8 mouse cellular contexts compared by ENCODE assay signal in genomic region chr3:53210691-53211526, GRCm38 (mm10).
DNase-seq lines count a peak whose midpoint lies in the region; ATAC-seq lines count a peak whose summit lies in the region.

No protein-coding gene starts in this region.

- H3K4me1 ChIP-seq in midbrain, embryonic 13.5 days (replicated peaks), result peaks cover 58% of the 10 kb centered on the region
- H3K4me1 ChIP-seq in midbrain, embryonic 15.5 days, result peaks cover 35% of the 10 kb centered on the region
- H3K4me1 ChIP-seq in embryonic facial prominence, embryonic 15.5 days, result peaks cover 37% of the 10 kb centered on the region
- peaks cover 13% of the 10 kb centered on the region for H3K4me1 ChIP-seq in hindbrain, embryonic 16.5 days (ENCODE audit: control insufficient read depth, insufficient read depth, low read depth, low read length)
- peaks cover 31% of the 10 kb centered on the region for H3K4me1 ChIP-seq in neural tube, embryonic 12.5 days

- ATAC-seq in midbrain, embryonic 13.5 days, result 0 out of 2 replicates have a peak, but pooled peaks have one; percentile 34
- ATAC-seq in midbrain, embryonic 15.5 days (replicated peaks), result no peak
- ATAC-seq in embryonic facial prominence, embryonic 15.5 days (ENCODE audit: insufficient number of reproducible peaks, low FRiP score, low TSS enrichment, low read depth), result 0 out of 2 replicates have a peak, but pooled peaks have one; percentile 34
- peak; percentile 63; the same call in 1 of the 2 replicates for ATAC-seq in hindbrain, embryonic 16.5 days
- ATAC-seq in neural tube, embryonic 12.5 days (ENCODE audit: low FRiP score, low read depth), result peak; percentile 57; the same call in 1 of the 2 replicates

- 29% methylated on average over 10 of the region's 10 CpGs for WGBS in midbrain, embryonic 13.5 days
- WGBS in midbrain, embryonic 15.5 days, result 26% methylated on average over 10 of the region's 10 CpGs
- WGBS in embryonic facial prominence, embryonic 15.5 days, result 32% methylated on average over 10 of the region's 10 CpGs
- WGBS in hindbrain, embryonic 16.5 days, result 37% methylated on average over 10 of the region's 10 CpGs
- 22% methylated on average over 10 of the region's 10 CpGs for WGBS in neural tube, embryonic 12.5 days

- H3K4me2 ChIP-seq in midbrain, embryonic 13.5 days (replicated peaks), result no peak overlapping the region
- H3K4me2 ChIP-seq in midbrain, embryonic 15.5 days, result no peak overlapping the region
- no peak overlapping the region for H3K4me2 ChIP-seq in embryonic facial prominence, embryonic 15.5 days (replicated peaks)
- H3K4me2 ChIP-seq in hindbrain, embryonic 16.5 days (ENCODE audit: low read length), result no peak overlapping the region
- H3K4me2 ChIP-seq in neural tube, embryonic 12.5 days (replicated peaks), result no peak overlapping the region

- no peak overlapping the region for H3K9ac ChIP-seq in midbrain, embryonic 13.5 days (replicated peaks)
- H3K9ac ChIP-seq in midbrain, embryonic 15.5 days, result no peak overlapping the region
- H3K9ac ChIP-seq in embryonic facial prominence, embryonic 15.5 days, result no peak overlapping the region
- H3K9ac ChIP-seq in hindbrain, embryonic 16.5 days (ENCODE audit: low read depth, low read length), result no peak overlapping the region
- H3K9ac ChIP-seq in neural tube, embryonic 12.5 days, result no peak overlapping the region

- H3K27me3 ChIP-seq in midbrain, embryonic 13.5 days, result peaks cover 4% of the 10 kb centered on the region; the same call in 1 of the 2 replicates
- no peaks in the 10 kb centered on the region for H3K27me3 ChIP-seq in midbrain, embryonic 15.5 days (replicated peaks)
- no peaks in the 10 kb centered on the region for H3K27me3 ChIP-seq in embryonic facial prominence, embryonic 15.5 days
- H3K27me3 ChIP-seq in hindbrain, embryonic 16.5 days (replicated peaks; ENCODE audit: control insufficient read depth, insufficient read depth, low read length), result no peaks in the 10 kb centered on the region
- no peaks in the 10 kb centered on the region for H3K27me3 ChIP-seq in neural tube, embryonic 12.5 days (replicated peaks)

- no peak overlapping the region for H3K4me3 ChIP-seq in midbrain, embryonic 13.5 days (replicated peaks)
- no peak overlapping the region for H3K4me3 ChIP-seq in midbrain, embryonic 15.5 days
- H3K4me3 ChIP-seq in embryonic facial prominence, embryonic 15.5 days (replicated peaks), result no peak overlapping the region
- H3K4me3 ChIP-seq in hindbrain, embryonic 16.5 days (ENCODE audit: low read length), result no peak overlapping the region
- H3K4me3 ChIP-seq in neural tube, embryonic 12.5 days, result no peak overlapping the region

- DNase-seq in B cell, adult 2 months, result no peak
- DNase-seq in spleen, postnatal 10 days (ENCODE audit: low spot score in 2 of 2), result no peak
- DNase-seq in right cerebral cortex, postnatal 25 days, result no peak

- no peaks in the 10 kb centered on the region for H3K9me3 ChIP-seq in midbrain, embryonic 13.5 days
- no peaks in the 10 kb centered on the region for H3K9me3 ChIP-seq in midbrain, embryonic 15.5 days
- no peaks in the 10 kb centered on the region for H3K9me3 ChIP-seq in embryonic facial prominence, embryonic 15.5 days (replicated peaks)
- H3K9me3 ChIP-seq in hindbrain, embryonic 16.5 days (ENCODE audit: control insufficient read depth, low read length), result no peaks in the 10 kb centered on the region
- H3K9me3 ChIP-seq in neural tube, embryonic 12.5 days, result no peaks in the 10 kb centered on the region

- H3K27ac ChIP-seq in midbrain, embryonic 13.5 days, result peak overlapping the region; percentile 39; the same call in 1 of the 2 replicates
- H3K27ac ChIP-seq in midbrain, embryonic 15.5 days, result no peak overlapping the region
- H3K27ac ChIP-seq in embryonic facial prominence, embryonic 15.5 days (replicated peaks), result peak overlapping the region; percentile 55; the same call in 1 of the 2 replicates
- no peak overlapping the region for H3K27ac ChIP-seq in hindbrain, embryonic 16.5 days (ENCODE audit: low read depth, low read length)
- H3K27ac ChIP-seq in neural tube, embryonic 12.5 days, result no peak overlapping the region

- no peaks in the 10 kb centered on the region for H3K36me3 ChIP-seq in midbrain, embryonic 13.5 days
- no peaks in the 10 kb centered on the region for H3K36me3 ChIP-seq in midbrain, embryonic 15.5 days (replicated peaks)
- H3K36me3 ChIP-seq in embryonic facial prominence, embryonic 15.5 days, result no peaks in the 10 kb centered on the region
- no peaks in the 10 kb centered on the region for H3K36me3 ChIP-seq in hindbrain, embryonic 16.5 days (ENCODE audit: control insufficient read depth, insufficient read depth, low read length)
- no peaks in the 10 kb centered on the region for H3K36me3 ChIP-seq in neural tube, embryonic 12.5 days

Comparison
In these comparisons a context has a peak if more than half of its experiments do, and no peak if none do; other contexts are left out.
1. H3K27ac ChIP-seq: peak in midbrain, embryonic 13.5 days (single experiment) and embryonic facial prominence, embryonic 15.5 days (single experiment); none in midbrain, embryonic 15.5 days (single experiment), hindbrain, embryonic 16.5 days (single experiment) and neural tube, embryonic 12.5 days (single experiment).